ENCODE assay signal across 8 mouse cellular contexts in the genomic region with DNA sequence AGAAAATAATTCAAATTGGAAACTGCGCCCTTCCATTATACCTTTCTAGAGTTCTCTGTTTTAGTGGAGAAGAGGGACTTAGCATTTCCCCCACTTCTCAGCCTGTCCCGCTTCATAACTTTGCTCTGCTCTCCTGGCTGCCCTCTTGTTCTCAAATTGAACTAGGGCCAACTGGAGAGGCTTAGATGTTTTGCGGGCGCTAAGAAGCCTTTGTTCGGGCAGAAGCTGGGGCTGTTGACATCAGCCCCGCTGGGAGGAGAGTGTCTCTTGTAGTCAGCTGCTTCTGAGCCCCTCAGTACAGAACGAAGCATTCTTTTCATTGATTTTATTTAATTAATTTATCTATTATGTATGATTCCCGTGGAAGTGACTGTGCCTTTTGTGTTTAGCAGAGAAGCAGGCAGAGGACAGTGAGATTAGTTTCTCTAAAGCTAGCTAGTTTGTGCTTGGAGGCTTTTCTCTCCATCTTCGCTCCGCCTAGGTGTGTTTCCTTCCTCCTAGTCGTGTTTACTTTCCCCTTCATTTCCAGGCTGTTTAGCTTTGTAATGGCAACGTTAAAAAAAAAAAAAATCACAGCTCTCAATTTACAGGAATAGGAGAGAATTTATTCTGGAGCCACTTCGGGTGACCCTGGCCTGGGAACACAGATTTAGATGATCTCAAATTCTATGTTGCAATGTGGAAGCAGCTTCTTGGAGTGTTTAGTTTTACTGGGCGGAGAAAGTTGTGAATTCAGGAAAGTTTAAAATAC. TPM values are rescaled to one million over a fixed set of nuclear protein-coding genes. Genes with fewer than 3 reads are reported as not detected.
DNase-seq lines count a peak whose midpoint lies in the region; ATAC-seq and TF ChIP-seq lines count a peak whose summit lies in the region.

No protein-coding gene starts in this region.

- no peak for TF ChIP-seq POLR2A in ES-Bruce4 (IDR thresholded peaks at IDR 0.05; ENCODE audit: insufficient read depth, low read length)

- peaks cover 3% of the 10 kb centered on the region for H3K79me3 ChIP-seq in C2C12 (ENCODE audit: low read depth)

- no peak for TF ChIP-seq CTCF in C2C12 (IDR thresholded peaks at IDR 0.05; ENCODE audit: control insufficient read depth, insufficient read depth, insufficient read length)
- TF ChIP-seq CTCF in ES-Bruce4 (IDR thresholded peaks at IDR 0.05; ENCODE audit: low read depth, low read length), result no peak

- intact Hi-C loops in left cerebral cortex, postnatal 4 days (cut with DNase I), result loop anchor here (5.0 kb wide), 1 partner anchor 176 kb away; no protein-coding TSS in a partner anchor

- peak; percentile 82 for DNase-seq in embryonic facial prominence, embryonic 14.5 days (ENCODE audit: low spot score)
- peak; percentile 43 for DNase-seq in heart, postnatal 4 days
- peak; percentile 26 for DNase-seq in left cerebral cortex, postnatal 4 days
- peak; percentile 80 for DNase-seq in midbrain, embryonic 14.5 days
- DNase-seq in thymus, postnatal 25 days, result peak; percentile 55

- WGBS in embryonic facial prominence, embryonic 14.5 days, result 8% methylated on average over 14 of the region's 14 CpGs
- 7% methylated on average over 14 of the region's 14 CpGs for WGBS in midbrain, embryonic 14.5 days

- no peak for TF ChIP-seq EP300 in ES-Bruce4 (IDR thresholded peaks at IDR 0.05; ENCODE audit: insufficient read depth, low read depth, low read length)

- H3K9me3 ChIP-seq in ES-Bruce4 (replicated peaks; ENCODE audit: control insufficient read depth, insufficient read depth, low read length, poor library complexity, severe bottlenecking), result no peaks in the 10 kb centered on the region
- H3K9me3 ChIP-seq in embryonic facial prominence, embryonic 14.5 days (ENCODE audit: control insufficient read depth, low read length), result no peaks in the 10 kb centered on the region
- H3K9me3 ChIP-seq in midbrain, embryonic 14.5 days (ENCODE audit: control insufficient read depth, low read length), result no peaks in the 10 kb centered on the region

- no peaks in the 10 kb centered on the region for H3K4me1 ChIP-seq in ES-Bruce4 (ENCODE audit: control insufficient read depth, insufficient read depth, low read length)
- peaks cover 20% of the 10 kb centered on the region for H3K4me1 ChIP-seq in embryonic facial prominence, embryonic 14.5 days (ENCODE audit: control insufficient read depth, insufficient read depth, low read length)
- H3K4me1 ChIP-seq in midbrain, embryonic 14.5 days (ENCODE audit: control insufficient read depth, insufficient read depth, low read length), result peaks cover 27% of the 10 kb centered on the region

- H3K27me3 ChIP-seq in C2C12 (ENCODE audit: control insufficient read depth, insufficient read depth, insufficient read length) (no peaks in the 10 kb centered on the region), ES-Bruce4 (ENCODE audit: control insufficient read depth, insufficient read depth, low read length, poor library complexity, severe bottlenecking) (no peaks in the 10 kb centered on the region)
- H3K27me3 ChIP-seq in embryonic facial prominence, embryonic 14.5 days (replicated peaks; ENCODE audit: control insufficient read depth, insufficient read depth, low read length), result no peaks in the 10 kb centered on the region
- no peaks in the 10 kb centered on the region for H3K27me3 ChIP-seq in midbrain, embryonic 14.5 days (ENCODE audit: control insufficient read depth, insufficient read depth, low read length)

- ATAC-seq in embryonic facial prominence, embryonic 14.5 days (ENCODE audit: low read depth), result peak; percentile 35
- ATAC-seq in midbrain, embryonic 14.5 days (ENCODE audit: low FRiP score, low TSS enrichment), result peak; percentile 35; the same call in 1 of the 2 replicates
- ATAC-seq in megakaryocyte progenitor cell, adult 5-6 weeks (replicated peaks; ENCODE audit: poor library complexity), result no peak

- H3K4me3 ChIP-seq in C2C12 (ENCODE audit: insufficient read depth, poor library complexity, severe bottlenecking), result peak overlapping the region; percentile 50
- no peak overlapping the region for H3K4me3 ChIP-seq in ES-Bruce4 (ENCODE audit: low read depth, low read length)
- H3K4me3 ChIP-seq in embryonic facial prominence, embryonic 14.5 days (ENCODE audit: low read depth, low read length), result peak overlapping the region; percentile 63
- peak overlapping the region; percentile 67 for H3K4me3 ChIP-seq in midbrain, embryonic 14.5 days (replicated peaks; ENCODE audit: low read depth, low read length)

- H3ac ChIP-seq in C2C12 (ENCODE audit: control insufficient read depth, insufficient read length, low read depth), result peak overlapping the region; percentile 48

- peak overlapping the region; percentile 86 for H3K4me2 ChIP-seq in embryonic facial prominence, embryonic 14.5 days (ENCODE audit: low read depth, low read length)
- H3K4me2 ChIP-seq in midbrain, embryonic 14.5 days (ENCODE audit: low read length), result peak overlapping the region; percentile 89

- H3K9ac ChIP-seq in ES-Bruce4 (ENCODE audit: low read depth, poor library complexity, severe bottlenecking), result peak overlapping the region; percentile 76; the same call in 1 of the 2 replicates
- peak overlapping the region; percentile 81 for H3K9ac ChIP-seq in embryonic facial prominence, embryonic 14.5 days (ENCODE audit: low read depth, low read length)
- peak overlapping the region; percentile 83 for H3K9ac ChIP-seq in midbrain, embryonic 14.5 days (replicated peaks; ENCODE audit: low read length)

- no peaks in the 10 kb centered on the region for H3K36me3 ChIP-seq in C2C12 (ENCODE audit: control insufficient read depth, insufficient read depth)
- H3K36me3 ChIP-seq in ES-Bruce4 (ENCODE audit: control insufficient read depth, insufficient read depth, low read length, poor library complexity, severe bottlenecking), result no peaks in the 10 kb centered on the region
- H3K36me3 ChIP-seq in embryonic facial prominence, embryonic 14.5 days (ENCODE audit: control insufficient read depth, insufficient read depth, low read length), result no peaks in the 10 kb centered on the region
- H3K36me3 ChIP-seq in midbrain, embryonic 14.5 days (ENCODE audit: control insufficient read depth, insufficient read depth, low read length), result no peaks in the 10 kb centered on the region

- no peak overlapping the region for H3K27ac ChIP-seq in ES-Bruce4 (ENCODE audit: insufficient read depth, low read length)
- peak overlapping the region; percentile 85 for H3K27ac ChIP-seq in embryonic facial prominence, embryonic 14.5 days (replicated peaks; ENCODE audit: low read depth, low read length)
- H3K27ac ChIP-seq in midbrain, embryonic 14.5 days (replicated peaks; ENCODE audit: low read depth, low read length), result peak overlapping the region; percentile 90

- H3K79me2 ChIP-seq in C2C12 (ENCODE audit: control insufficient read depth, insufficient read depth), result peaks cover 18% of the 10 kb centered on the region

TF ChIP-seq in C2C12, 6 proteins besides CTCF, POLR2A, EP300 and RAD21:
- TF ChIP-seq MYOD1 (IDR thresholded peaks at IDR 0.05; ENCODE audit: control insufficient read depth, insufficient read length, low read depth), result no peak

RNA-seq across cellular contexts. Expression of gene St6gal1, which starts 2.2 kb away (rescaled TPM):
- 6.2 TPM for polyA plus RNA-seq in C2C12 (2012; fragmentation: generic; extraction: Trizol)
- 13.9 and 14.0 TPM in 2 replicates for polyA plus RNA-seq in ES-Bruce4 (2011; ENCODE audit: insufficient read depth, insufficient read length, low read depth, missing spikeins)
- 20.3 and 21.0 TPM in 2 replicates for polyA plus RNA-seq in embryonic facial prominence, embryonic 14.5 days (2014; fragmentation: Nextera tagmentation; extraction: Ambion mirVana)
- total RNA-seq in heart, postnatal 4 days (2021), result 10 to 100 TPM; 19.8 to 20.3 TPM
- total RNA-seq in left cerebral cortex, postnatal 4 days (2021), result 10 to 100 TPM; 19.1 to 23.2 TPM
- polyA plus RNA-seq in midbrain, embryonic 14.5 days (2014; fragmentation: Nextera tagmentation; extraction: Ambion mirVana), result 28.5 and 30.6 TPM in 2 replicates
- total RNA-seq in megakaryocyte progenitor cell, adult 5-6 weeks (2015), result 0.05 and 0.37 TPM in 2 replicates
- total RNA-seq in megakaryocyte progenitor cell, adult 5-6 weeks (2017), result 0.03 and 1.2 TPM in 2 replicates

Comparison
In these comparisons a context has a peak if more than half of its experiments do, and no peak if none do; other contexts are left out.
1. DNase-seq: peak in every context shown above with its lines; median percentile 82 in embryonic facial prominence, embryonic 14.5 days; 80 in midbrain, embryonic 14.5 days; 55 in thymus, postnatal 25 days; 43 in heart, postnatal 4 days; 26 in left cerebral cortex, postnatal 4 days.